ENCODE assay signal across 21 mouse cellular contexts in genomic region chr6:12215178-12215553, GRCm38 (mm10).
"Had no signal": no experiment of that assay in that cellular context is flagged by ENCODE, and none has a peak within 500 bp of the region (broad histone marks: within the 10 kb centered on the region; RNA-seq: fewer than 3 reads in every experiment).

No protein-coding gene starts in this region.

- H3K4me2 ChIP-seq: liver, embryonic 12.5 days; lung, embryonic 15.5 days; midbrain, embryonic 12.5 days; neural tube, embryonic 13.5 days; neural tube, embryonic 15.5 days; stomach, embryonic 15.5 days had no signal

- H3K4me3 ChIP-seq: liver, embryonic 12.5 days; lung, embryonic 15.5 days; midbrain, embryonic 10.5 days; midbrain, embryonic 12.5 days; myocyte; neural tube, embryonic 13.5 days; neural tube, embryonic 15.5 days; stomach, embryonic 15.5 days had no signal

- H3K27ac ChIP-seq: liver, embryonic 12.5 days; liver, embryonic 14.5 days; lung, embryonic 15.5 days; midbrain, embryonic 10.5 days; midbrain, embryonic 12.5 days; neural tube, embryonic 13.5 days; neural tube, embryonic 15.5 days had no signal

- ATAC-seq: liver, embryonic 12.5 days; midbrain, embryonic 16.5 days had no signal

- DNase-seq: lung, adult 18-20 months; lung, postnatal 4 days; midbrain, embryonic 14.5 days; retina, postnatal 1 day; right cerebral cortex, adult 18-20 months; right cerebral cortex, postnatal 25 days; right cerebral cortex, postnatal 4 days; spleen, adult 18-20 months; thymus, adult 2 months; thymus, postnatal 25 days; thymus, postnatal 4 days had no signal

- H3K9me3 ChIP-seq: liver, embryonic 12.5 days; stomach, embryonic 15.5 days had no signal

- H3K9ac ChIP-seq: liver, embryonic 12.5 days; liver, embryonic 14.5 days; lung, embryonic 15.5 days; midbrain, embryonic 12.5 days; neural tube, embryonic 13.5 days; neural tube, embryonic 15.5 days; stomach, embryonic 15.5 days had no signal

- H3K27me3 ChIP-seq: liver, embryonic 12.5 days; lung, embryonic 15.5 days; midbrain, embryonic 12.5 days; neural tube, embryonic 13.5 days; neural tube, embryonic 15.5 days; stomach, embryonic 15.5 days had no signal

- H3K4me1 ChIP-seq: liver, embryonic 12.5 days; lung, embryonic 15.5 days; midbrain, embryonic 10.5 days; midbrain, embryonic 12.5 days; neural tube, embryonic 13.5 days; neural tube, embryonic 15.5 days; stomach, embryonic 15.5 days had no signal

- H3K36me3 ChIP-seq: liver, embryonic 12.5 days; lung, embryonic 15.5 days; midbrain, embryonic 10.5 days; midbrain, embryonic 12.5 days; neural tube, embryonic 13.5 days; neural tube, embryonic 15.5 days; stomach, embryonic 15.5 days had no signal
